Mouse (Mus musculus) left cerebral cortex, adult 9 months (tissue): Measurements from ENCODE around the gene 2700081O15Rik.
"Not testable (repeated sequence)": the region's sequence is repeated elsewhere in the genome, so short reads cannot be mapped to it uniquely, and the experiment has no call there.

Experiments
- DNase-seq, 2 experiments: peaks; one replicate each; pipeline ENCODE4 v3.0.0; 2022; ENCODE audit warnings: low spot score in 2 of 2

2700081O15Rik gene

GRCm38 (mm10) chr19:7416834-7417735 is at the start of gene 2700081O15Rik:
Gene 2700081O15Rik (plus strand): TSS chr19:7417625.
- DNase-seq: peak in 1 of 2 experiments; percentile 57

GRCm38 (mm10) chr19:7369469-7369868 is 48.0 kb upstream of the 2700081O15Rik start:
- DNase-seq: not testable (repeated sequence)

DNA sequence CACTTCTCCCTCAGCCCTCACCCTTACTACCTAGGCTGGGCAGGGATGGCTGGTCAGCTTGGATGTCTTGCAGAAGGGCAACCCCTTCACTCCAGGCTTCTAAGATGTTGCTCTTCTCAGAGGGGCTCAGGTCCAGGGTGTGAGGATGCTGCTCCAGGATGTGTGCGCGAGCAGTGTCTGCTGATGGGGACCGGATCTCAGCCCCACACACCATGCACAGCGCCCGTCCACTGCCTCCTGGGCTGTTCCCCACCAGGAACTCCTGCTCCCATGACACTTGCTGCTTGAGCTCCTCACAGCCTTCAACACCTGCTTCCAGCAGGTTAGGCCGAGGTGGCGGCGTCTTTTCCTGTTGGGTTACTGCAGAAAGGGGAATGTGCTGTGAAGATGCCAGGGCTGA is 42.9 kb upstream of the 2700081O15Rik start:
- DNase-seq: no peak

- no peak for DNase-seq
Observed at GRCm38 (mm10) chr19:7377639-7378038, 39.8 kb upstream of the 2700081O15Rik start.

DNA sequence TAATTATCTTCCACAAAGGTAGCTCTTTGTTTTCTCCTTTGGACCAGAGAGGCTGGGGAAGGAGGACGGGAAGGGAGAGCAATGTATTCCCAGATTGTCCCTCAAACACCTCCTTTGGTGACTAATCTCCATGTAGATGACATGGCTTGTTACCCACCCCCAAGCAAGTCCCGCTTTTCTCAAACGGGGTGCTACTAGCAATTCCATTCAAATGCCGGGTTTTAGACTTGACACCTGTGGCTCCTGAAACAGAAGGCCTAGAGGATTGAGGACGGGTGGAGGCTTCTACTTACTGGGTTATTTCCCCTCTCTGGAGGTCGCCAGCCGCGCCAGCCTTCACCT is 35.5 kb upstream of the 2700081O15Rik start:
- DNase-seq: no peak

- DNase-seq: peak in 1 of 2 experiments; percentile 35
Observed at GRCm38 (mm10) chr19:7382248-7382902, 35.0 kb upstream of the 2700081O15Rik start.

GRCm38 (mm10) chr19:7382903-7383865 is 34.2 kb upstream of the 2700081O15Rik start, which contains the start of gene Spindoc:
Gene Spindoc (minus strand): TSS chr19:7382994.
- DNase-seq: peak; percentile 92 to 98

DNA sequence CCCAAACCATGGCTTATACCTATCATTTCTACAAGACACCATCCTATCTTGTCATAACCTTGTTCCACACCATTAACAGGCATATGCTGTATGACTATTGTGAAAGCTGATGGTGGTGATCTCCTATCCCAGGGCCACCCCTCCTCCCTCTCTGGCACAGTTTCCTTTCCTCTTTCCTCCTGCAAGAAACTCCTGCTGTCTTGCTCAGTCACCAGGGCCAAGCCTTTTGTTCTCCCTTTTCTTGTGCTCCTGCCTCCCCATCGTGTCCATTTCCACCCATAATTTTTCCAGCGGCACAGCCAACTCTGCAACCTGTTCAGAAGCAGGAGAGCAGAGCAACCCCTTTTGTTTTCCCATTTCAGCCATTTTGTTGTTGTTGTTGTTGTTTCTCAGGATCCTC is 31.4 kb upstream of the 2700081O15Rik start:
- no peak for DNase-seq

GRCm38 (mm10) chr19:7388488-7388887 is 28.9 kb upstream of the 2700081O15Rik start:
- no peak for DNase-seq

- not testable (repeated sequence) for DNase-seq
Observed at GRCm38 (mm10) chr19:7396867-7397826, 20.3 kb upstream of the 2700081O15Rik start.

DNA sequence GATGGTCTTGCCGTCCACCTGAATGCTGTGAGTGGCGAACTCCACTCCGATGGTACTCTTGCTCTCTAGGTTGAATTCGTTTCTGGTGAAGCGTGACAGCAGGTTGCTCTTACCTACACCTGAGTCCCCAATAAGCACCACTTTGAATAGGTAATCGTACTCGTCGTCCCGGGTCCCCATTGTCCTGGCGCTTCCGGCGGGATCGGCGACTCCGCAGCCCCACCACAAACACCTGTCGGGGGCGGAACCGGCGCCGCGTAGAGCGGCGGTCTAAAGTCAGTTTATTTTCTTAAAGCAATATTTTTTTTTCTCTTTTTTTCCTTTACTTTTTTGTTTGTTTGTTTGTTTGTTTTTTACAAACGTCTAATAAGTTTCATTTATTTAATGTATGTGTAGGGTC is 18.5 kb upstream of the 2700081O15Rik start:
- not testable (repeated sequence) for DNase-seq

DNA sequence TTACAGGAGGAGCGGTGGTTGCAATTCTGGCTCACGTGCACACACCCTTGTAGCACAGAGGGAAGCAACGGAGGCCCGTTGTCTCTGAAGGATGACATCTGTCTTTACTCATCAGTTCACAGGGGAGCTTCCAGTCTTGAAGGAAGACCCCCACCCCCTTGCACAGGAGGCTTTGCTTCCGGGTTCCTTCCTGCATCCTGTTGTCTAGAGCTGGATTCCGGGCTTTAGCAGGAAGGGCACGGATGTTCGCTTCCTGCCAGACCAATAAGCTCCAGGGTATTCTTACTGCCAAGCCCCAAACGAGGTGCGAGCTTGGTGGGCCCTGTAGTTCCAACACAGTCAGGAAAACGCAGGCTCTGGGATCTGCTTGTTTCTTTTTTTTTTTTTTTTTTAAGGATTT is 16.8 kb upstream of the 2700081O15Rik start:
- DNase-seq: no peak

DNA sequence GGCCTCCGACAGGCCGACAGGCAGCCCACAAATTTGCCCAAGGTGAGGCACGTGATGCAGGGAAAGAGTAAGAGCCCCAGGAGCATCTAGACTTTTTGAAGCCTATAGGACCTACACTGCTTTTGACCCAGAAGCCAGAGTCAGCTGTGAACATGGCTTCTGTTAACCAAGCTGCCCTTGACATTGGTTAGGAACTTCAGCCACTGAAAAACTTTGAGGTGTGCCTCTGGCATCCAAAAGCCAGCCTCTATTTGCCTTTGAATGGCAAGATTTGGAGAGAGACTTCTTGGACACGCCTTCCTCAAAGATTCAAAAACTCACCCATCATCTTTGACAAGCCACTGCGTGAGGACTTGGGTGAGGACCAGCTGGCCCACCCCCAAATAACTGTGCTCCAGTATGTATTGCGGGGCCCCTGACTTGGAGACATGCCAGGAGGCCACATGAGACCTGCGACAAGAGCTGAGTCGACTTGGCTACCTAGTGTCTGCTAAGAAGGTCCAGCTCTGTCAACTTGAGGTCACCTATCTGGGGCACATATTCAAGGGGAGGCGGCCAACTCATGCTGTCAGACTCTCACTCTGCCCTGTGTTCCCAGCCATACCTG is 12.7 kb upstream of the 2700081O15Rik start:
- DNase-seq: no peak

DNA sequence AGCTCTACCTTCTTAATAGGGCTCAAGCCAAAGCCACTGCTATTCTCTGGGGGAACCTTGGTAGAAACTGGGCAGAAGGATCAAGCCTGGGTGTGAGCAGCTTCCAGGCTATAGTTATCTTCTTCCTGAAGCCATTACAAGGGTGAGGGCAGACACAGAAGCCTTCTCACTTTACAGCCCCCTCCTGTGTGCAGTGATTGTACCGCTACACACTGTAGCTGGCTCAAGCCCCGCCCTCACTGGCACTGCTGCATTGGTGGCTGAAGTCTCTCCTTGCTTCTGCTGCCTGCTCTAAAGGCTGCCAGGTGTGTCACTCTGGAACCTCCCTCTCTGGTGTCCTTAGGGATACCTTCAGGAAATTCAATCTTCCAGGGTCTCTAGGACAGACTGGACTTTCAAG is 5.1 kb upstream of the 2700081O15Rik start:
- no peak for DNase-seq

DNA sequence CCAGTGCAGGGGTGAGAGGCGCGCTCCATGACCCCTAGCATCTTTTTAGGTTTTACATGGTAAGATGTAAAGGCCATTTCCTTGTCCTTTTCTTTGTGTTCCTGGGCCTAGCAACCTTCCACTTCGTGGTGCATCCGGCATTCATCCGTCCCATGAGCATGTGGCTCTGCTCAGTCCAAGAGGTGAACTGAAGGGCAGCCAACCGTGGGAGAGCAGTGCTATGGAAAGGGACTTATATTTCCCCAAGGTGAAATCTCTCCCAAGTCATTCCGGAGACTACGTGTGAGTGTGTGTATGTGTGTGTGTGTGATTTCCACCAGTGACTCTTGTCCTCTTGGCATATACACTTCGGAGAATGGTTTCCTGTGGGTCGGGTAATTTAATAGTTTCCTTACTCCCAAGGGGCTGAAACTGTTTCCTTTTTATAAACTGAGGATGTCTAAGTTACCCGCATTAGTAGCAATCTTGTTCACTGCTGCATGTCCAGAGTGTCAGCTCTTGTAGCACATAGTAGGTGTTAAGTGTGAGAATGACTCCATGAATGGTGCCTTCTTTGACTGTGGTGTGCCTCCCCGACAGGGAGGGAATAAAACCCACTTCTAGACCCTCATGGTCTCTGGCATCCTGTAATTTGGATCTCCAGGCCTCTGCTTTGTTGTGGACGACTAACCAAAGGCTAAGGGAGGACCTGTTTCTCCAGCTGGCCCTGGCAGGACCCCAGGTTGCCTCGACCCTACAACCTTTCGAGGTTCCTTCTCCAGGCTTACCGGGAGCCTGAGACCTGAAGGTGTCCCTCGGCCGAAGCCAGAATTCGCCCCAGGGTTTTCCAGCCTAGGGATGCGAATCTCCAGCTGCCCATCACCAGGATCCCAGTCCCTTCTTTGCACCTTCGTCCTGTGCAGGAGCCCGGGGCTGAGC is 1.2 kb upstream of the 2700081O15Rik start:
- DNase-seq: no peak

GRCm38 (mm10) chr19:7417911-7418849 is 755 bp downstream of the 2700081O15Rik start:
- DNase-seq: peak in 1 of 2 experiments; percentile 58

GRCm38 (mm10) chr19:7419134-7419533 is 1.7 kb downstream of the 2700081O15Rik start:
- DNase-seq: no peak

GRCm38 (mm10) chr19:7420108-7420507 is 2.7 kb downstream of the 2700081O15Rik start:
- no peak for DNase-seq
